Mouse (Mus musculus) forebrain, postnatal 0 days (tissue): ENCODE results near the gene Helz2. TPM values are rescaled to one million over a fixed set of nuclear protein-coding genes. Genes with fewer than 3 reads are reported as not detected.

ENCODE experiments used
- ATAC-seq: fragments of 200-750 bp; cut with Nextera tagmentation; 2 replicates; pipeline ENCODE4 v1.8.0; 2017; ENCODE audit warnings: mild to moderate bottlenecking, moderate library complexity
- DNase-seq: peaks from one replicate; pipeline ENCODE4 v3.0.0-alpha.2; 2015
- H3K27ac ChIP-seq: fragments of 300-500 bp; sonication (generic); 2 replicates; pipeline ENCODE4 v1.5.1; 2014; ENCODE audit warnings: low read depth, mild to moderate bottlenecking, antibody characterized with exemption, low read length, moderate library complexity, mixed read lengths
- H3K27me3 ChIP-seq: fragments of 300-500 bp; sonication (generic); 2 replicates; pipeline ENCODE4 v1.6.1; 2014; ENCODE audit warnings: mild to moderate bottlenecking, low read length, mixed read lengths; ENCODE audit not compliant: insufficient read depth
- H3K36me3 ChIP-seq: fragments of 300-500 bp; sonication (generic); 2 replicates; pipeline ENCODE4 v1.6.1; 2014; ENCODE audit warnings: mild to moderate bottlenecking, moderate library complexity; ENCODE audit not compliant: insufficient read depth
- H3K4me1 ChIP-seq: fragments of 300-500 bp; sonication (generic); 2 replicates; pipeline ENCODE4 v1.6.1; 2014; ENCODE audit warnings: antibody characterized with exemption; ENCODE audit not compliant: insufficient read depth
- H3K4me2 ChIP-seq: fragments of 300-500 bp; sonication (generic); 2 replicates; pipeline ENCODE4 v1.6.1; 2014; ENCODE audit warnings: low read depth, mild to moderate bottlenecking, moderate library complexity
- H3K4me3 ChIP-seq: fragments of 300-500 bp; sonication (generic); 2 replicates; pipeline ENCODE4 v1.5.1; 2014; ENCODE audit warnings: low read depth, low read length, mixed read lengths
- H3K9ac ChIP-seq: fragments of 300-500 bp; sonication (generic); 2 replicates; pipeline ENCODE4 v1.6.1; 2014; ENCODE audit warnings: mild to moderate bottlenecking
- H3K9me3 ChIP-seq: fragments of 300-500 bp; sonication (generic); 2 replicates; pipeline ENCODE4 v1.6.1; 2016; ENCODE audit warnings: low read length
- CTCF ChIP-seq: sonication (generic); IDR thresholded peaks from 2 replicates; pipeline ENCODE4 v1.5.1; 2016; ENCODE audit warnings: antibody characterized with exemption, control low read depth, low read depth
- WGBS: fragments of 180-500 bp; shearing (Covaris S2); extraction: QIAGEN DNeasy Blood & Tissue Kit; methylation state at CpG from one replicate; pipeline ENCODE4 v1.1.7; 2014; 5-methylcytosine and 5-hydroxymethylcytosine counted together
- polyA plus RNA-seq: library from polyadenylated mRNA; unstranded; fragments of >200 nt; fragmentation: Nextera tagmentation; extraction: Ambion mirVana; gene quantifications from 2 replicates; pipeline ENCODE4 v1.2.1, GENCODE M21; 2015
- total RNA-seq: library from RNA; depleted of rRNA; stranded (reverse); fragments of >200 nt; gene quantifications from 2 replicates; pipeline ENCODE4 v1.2.3, GENCODE M21; 2014

The Helz2 gene
- total and polyA plus RNA-seq, 2 experiments from 2014 or later, result 0.24 to 1.7 TPM

- Histone ChIP-seq H3K9ac (no peak overlapping the region), H3K4me3 (no peak overlapping the region), H3K27me3 (no peaks in the 10 kb centered on the region), H3K27ac (no peak overlapping the region), H3K4me2 (no peak overlapping the region), H3K4me1 (no peaks in the 10 kb centered on the region), H3K9me3 (no peaks in the 10 kb centered on the region), H3K36me3 (peaks cover 37% of the 10 kb centered on the region)
- peak; percentile 27; the same call in 1 of the 2 replicates for ATAC-seq
- peak; percentile 38 for DNase-seq
- no peak for TF ChIP-seq CTCF
- WGBS, result 39% methylated on average over 1 of the region's 1 CpGs
Observed at GRCm38 (mm10) chr2:181279968-181280367, 38.1 kb upstream of the Helz2 start.

- no peak overlapping the region for H3K9ac ChIP-seq
- H3K4me1 ChIP-seq, result no peaks in the 10 kb centered on the region
- TF ChIP-seq CTCF, result no peak
- 89% methylated on average over 3 of the region's 3 CpGs for WGBS
- no peak overlapping the region for H3K4me2 ChIP-seq
- no peak overlapping the region for H3K4me3 ChIP-seq
- peaks cover 49% of the 10 kb centered on the region for H3K36me3 ChIP-seq
- H3K9me3 ChIP-seq, result no peaks in the 10 kb centered on the region
- no peak overlapping the region for H3K27ac ChIP-seq
- no peaks in the 10 kb centered on the region for H3K27me3 ChIP-seq
- ATAC-seq, result no peak
- DNase-seq, result no peak
Observed at GRCm38 (mm10) chr2:181277866-181278265, 36.0 kb upstream of the Helz2 start.

- Histone ChIP-seq H3K4me1 (no peaks in the 10 kb centered on the region), H3K27me3 (no peaks in the 10 kb centered on the region), H3K4me3 (no peak overlapping the region), H3K4me2 (no peak overlapping the region), H3K36me3 (peaks cover 49% of the 10 kb centered on the region), H3K9me3 (no peaks in the 10 kb centered on the region), H3K9ac (no peak overlapping the region), H3K27ac (no peak overlapping the region)
- TF ChIP-seq CTCF, result no peak
- DNase-seq (no peak), ATAC-seq (no peak)
- 81% methylated on average over 1 of the region's 1 CpGs for whole genome bisulfite sequencing
Observed at GRCm38 (mm10) chr2:181276766-181277165, 34.9 kb upstream of the Helz2 start.

GRCm38 (mm10) chr2:181274639-181275038, 32.8 kb upstream of the Helz2 start:
- no peak for TF ChIP-seq CTCF
- Histone ChIP-seq H3K9ac (no peak overlapping the region), H3K36me3 (peaks cover 57% of the 10 kb centered on the region), H3K9me3 (no peaks in the 10 kb centered on the region), H3K4me2 (no peak overlapping the region), H3K4me1 (no peaks in the 10 kb centered on the region), H3K27me3 (no peaks in the 10 kb centered on the region), H3K4me3 (no peak overlapping the region), H3K27ac (no peak overlapping the region)
- DNase-seq (no peak), ATAC-seq (no peak)
- 85% methylated on average over 4 of the region's 4 CpGs for WGBS

GRCm38 (mm10) chr2:181273829-181274228, 32.0 kb upstream of the Helz2 start:
- Histone ChIP-seq H3K27ac (no peak overlapping the region), H3K9me3 (no peaks in the 10 kb centered on the region), H3K4me1 (no peaks in the 10 kb centered on the region), H3K36me3 (peaks cover 61% of the 10 kb centered on the region), H3K9ac (no peak overlapping the region), H3K27me3 (no peaks in the 10 kb centered on the region), H3K4me3 (no peak overlapping the region), H3K4me2 (no peak overlapping the region)
- WGBS, result 97% methylated on average over 2 of the region's 2 CpGs
- DNase-seq (no peak), ATAC-seq (no peak)
- TF ChIP-seq CTCF, result no peak

GRCm38 (mm10) chr2:181272092-181272491, 30.3 kb upstream of the Helz2 start:
- Histone ChIP-seq H3K4me2 (no peak overlapping the region), H3K4me3 (no peak overlapping the region), H3K27ac (no peak overlapping the region), H3K36me3 (peaks cover 47% of the 10 kb centered on the region), H3K27me3 (no peaks in the 10 kb centered on the region), H3K4me1 (no peaks in the 10 kb centered on the region), H3K9ac (no peak overlapping the region), H3K9me3 (no peaks in the 10 kb centered on the region)
- no peak for TF ChIP-seq CTCF
- ATAC-seq (no peak), DNase-seq (no peak)
- 92% methylated on average over 2 of the region's 2 CpGs for WGBS

GRCm38 (mm10) chr2:181266839-181267238, 25.0 kb upstream of the Helz2 start:
- WGBS, result 95% methylated on average over 2 of the region's 2 CpGs
- H3K4me1 ChIP-seq, result no peaks in the 10 kb centered on the region
- H3K4me3 ChIP-seq, result no peak overlapping the region
- ATAC-seq (no peak), DNase-seq (no peak)
- no peaks in the 10 kb centered on the region for H3K9me3 ChIP-seq
- no peak for TF ChIP-seq CTCF
- H3K4me2 ChIP-seq, result no peak overlapping the region
- no peak overlapping the region for H3K9ac ChIP-seq
- H3K27ac ChIP-seq, result no peak overlapping the region
- H3K36me3 ChIP-seq, result peaks cover 52% of the 10 kb centered on the region
- no peaks in the 10 kb centered on the region for H3K27me3 ChIP-seq

GRCm38 (mm10) chr2:181253248-181253647, 11.4 kb upstream of the Helz2 start:
- no peak for TF ChIP-seq CTCF
- Histone ChIP-seq H3K27me3 (no peaks in the 10 kb centered on the region), H3K4me1 (no peaks in the 10 kb centered on the region), H3K9ac (no peak overlapping the region), H3K36me3 (peaks cover 73% of the 10 kb centered on the region), H3K27ac (no peak overlapping the region), H3K9me3 (no peaks in the 10 kb centered on the region), H3K4me3 (no peak overlapping the region), H3K4me2 (no peak overlapping the region)
- 93% methylated on average over 1 of the region's 1 CpGs for whole genome bisulfite sequencing
- DNase-seq, result no peak
- ATAC-seq, result no peak
